Mouse (Mus musculus) left cerebral cortex, adult 2 months (tissue): ENCODE results near the gene Wars2. TPM values are rescaled to one million over a fixed set of nuclear protein-coding genes. Genes with fewer than 3 reads are reported as not detected.

Experiments
- DNase-seq, 2 experiments: peaks; one replicate each; pipeline ENCODE4 v3.0.0; 2021 to 2022; ENCODE audit warnings: low spot score in 2 of 2, mixed read lengths in 1 of 2; ENCODE audit errors: extremely low spot score in 1 of 2
- H3K27ac ChIP-seq: fragments of 200-600 bp; 2 replicates; pipeline ENCODE4 v1.8.1; 2022
- H3K4me3 ChIP-seq: fragments of 200-600 bp; 2 replicates; pipeline ENCODE4 v1.8.1; 2022
- CTCF ChIP-seq: fragments of 200-600 bp; IDR thresholded peaks from 2 replicates; pipeline ENCODE4 v1.8.1; 2022; ENCODE audit warnings: antibody characterized with exemption, mild to moderate bottlenecking, moderate library complexity
- intact Hi-C: fragments of 180-260 bp; cut with DNase I; formaldehyde crosslinking; loops from one replicate; pipeline ENCODE4 v1.15.1; 2025
- long read RNA-seq, 2 experiments: library from polyadenylated mRNA; stranded (forward); transcript quantifications; one replicate each; pipeline ENCODE4 v2.0.0; 2021; ENCODE audit warnings: borderline mapping rate in 2 of 2
- total RNA-seq, 2 experiments: library from RNA; stranded (reverse); gene quantifications; 2 replicates each; pipeline ENCODE4 v1.2.3; 2021

The Wars2 gene
- total RNA-seq: 1 to 10 TPM; 6.5 to 7.3 TPM
- long read RNA-seq, experiment 1, partial matches to known transcripts: 0 of 2 reads
- long read RNA-seq, experiment 1, other reads (novel, unspliced or antisense): 2 of 2 reads
- long read RNA-seq, experiment 2, full-length matches to known transcripts: 3 of 4 reads
- long read RNA-seq, experiment 2, partial matches to known transcripts: 1 of 4 reads
- long read RNA-seq, experiment 2, other reads (novel, unspliced or antisense): 0 of 4 reads

DNA sequence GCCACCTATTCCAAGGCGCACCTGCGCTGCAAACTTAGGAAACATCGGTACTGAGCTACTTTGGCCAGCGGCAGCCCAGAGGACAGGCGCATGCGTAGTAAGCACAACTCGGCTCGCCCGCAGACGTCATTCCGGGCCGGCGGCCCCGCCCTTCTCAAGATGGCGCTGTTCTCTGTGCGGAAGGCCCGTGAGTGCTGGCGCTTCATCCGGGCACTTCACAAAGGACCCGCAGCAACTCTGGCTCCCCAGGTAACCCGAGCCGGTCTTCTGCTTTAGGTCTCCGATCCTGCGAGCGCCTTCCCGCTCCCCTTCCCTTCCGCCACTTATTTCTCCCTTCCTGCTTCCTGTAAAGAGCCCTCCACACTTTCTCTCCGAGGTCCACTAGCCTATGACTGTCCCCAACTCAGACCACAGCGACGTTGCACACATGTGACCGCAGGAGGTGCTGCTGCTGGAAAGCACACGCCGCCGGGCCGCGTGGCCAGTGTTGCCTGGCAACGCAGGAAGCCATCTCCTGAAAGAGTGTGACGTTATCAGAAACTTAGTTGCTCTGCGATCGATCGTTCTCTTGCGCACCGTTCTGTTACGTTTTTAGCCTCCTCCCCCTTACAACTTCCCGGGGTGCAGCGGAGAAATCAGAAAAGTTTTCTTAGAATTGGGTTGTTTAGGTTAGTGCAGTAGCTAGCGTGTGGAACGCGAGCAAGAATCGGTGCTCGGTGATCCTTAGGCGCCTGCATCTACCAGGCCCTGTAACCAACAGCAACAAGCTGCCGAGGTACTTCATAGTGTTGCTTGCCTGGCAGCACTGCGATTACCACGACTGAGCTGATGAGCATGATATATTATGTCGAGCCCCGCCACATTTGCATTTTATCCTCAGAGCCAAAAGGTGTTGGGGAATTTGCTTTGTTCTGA is at the start of gene Wars2:
TSS of gene Wars2 (plus strand) at position 129 of the 915 bp plus-strand sequence.
- no peak; the same call in none of the 2 replicates for TF ChIP-seq CTCF
- intact Hi-C loops: loop anchor here (1.0 kb wide), 1 partner anchor 9 kb away; no protein-coding TSS in a partner anchor
- DNase-seq: peak; percentile 93 to 95
- H3K4me3 ChIP-seq: peak within 1 kb of the TSS; percentile 69
- peak within 1 kb of the TSS; percentile 91 for H3K27ac ChIP-seq

DNA sequence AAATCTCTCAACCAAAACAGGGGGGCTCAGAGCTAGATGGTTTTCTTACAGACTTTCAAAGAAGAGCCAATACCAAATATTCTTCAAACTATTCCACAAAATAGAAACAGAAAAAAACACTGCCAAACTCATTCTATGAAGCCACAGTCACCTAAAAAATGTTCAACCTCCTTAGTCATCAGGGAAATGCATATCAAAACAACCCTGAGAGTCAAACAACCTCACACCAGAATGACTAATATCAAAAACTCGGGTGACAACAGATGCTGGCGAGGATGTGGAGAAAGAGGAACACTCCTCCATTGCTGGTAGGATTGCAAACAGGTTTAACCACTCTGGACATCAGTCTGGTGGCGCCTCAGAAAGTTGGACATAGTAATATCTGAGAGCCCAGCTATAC is 44.1 kb upstream of the Wars2 start:
- no peak for DNase-seq
- H3K4me3 ChIP-seq: no peak overlapping the region
- no peak overlapping the region for H3K27ac ChIP-seq
- intact Hi-C loops: no loop called here
- TF ChIP-seq CTCF: no peak

DNA sequence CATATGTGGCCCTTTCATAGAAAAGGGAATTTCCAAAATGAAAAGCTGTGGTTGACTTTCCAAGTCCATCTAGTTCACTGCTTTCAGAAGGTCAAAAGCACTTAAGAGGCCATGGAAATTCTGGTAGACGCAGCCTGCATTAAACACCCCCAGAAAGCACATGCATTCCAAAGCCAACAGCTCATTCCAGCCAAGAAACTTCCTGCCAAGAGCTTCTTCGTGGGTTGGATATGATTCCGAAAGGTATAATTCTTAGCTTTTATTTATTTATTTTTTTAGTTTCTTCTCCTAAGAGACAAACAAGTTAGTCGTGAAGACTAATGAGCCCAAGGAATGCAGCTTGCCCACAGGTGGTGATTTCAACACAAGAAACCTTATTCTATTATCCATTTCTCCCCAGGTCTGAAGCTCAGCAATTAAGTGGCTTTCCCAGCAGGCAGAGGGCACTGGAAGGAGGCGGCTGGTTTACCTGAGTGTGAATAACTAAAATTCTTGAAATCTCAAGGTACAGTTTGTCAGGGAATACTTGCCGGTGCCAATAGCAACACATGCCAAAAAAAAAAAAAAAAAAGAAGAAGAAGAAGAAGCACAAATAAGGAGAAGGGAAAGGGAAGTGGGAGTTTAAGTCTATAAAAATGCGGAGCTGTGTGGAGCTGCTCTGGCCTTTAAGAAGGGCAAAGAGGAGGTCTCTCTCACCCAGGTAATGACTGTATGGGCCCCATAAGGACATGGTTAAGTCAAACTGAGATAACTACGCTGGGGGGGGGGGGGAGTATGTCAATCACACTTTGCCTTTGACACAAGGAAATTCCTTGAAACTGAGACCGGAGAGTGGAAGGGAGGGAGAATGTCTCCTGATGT is 30.3 kb upstream of the Wars2 start:
- Histone ChIP-seq H3K4me3 (no peak overlapping the region), H3K27ac (no peak overlapping the region)
- TF ChIP-seq CTCF: no peak
- no peak for DNase-seq
- intact Hi-C loops: no loop called here

DNA sequence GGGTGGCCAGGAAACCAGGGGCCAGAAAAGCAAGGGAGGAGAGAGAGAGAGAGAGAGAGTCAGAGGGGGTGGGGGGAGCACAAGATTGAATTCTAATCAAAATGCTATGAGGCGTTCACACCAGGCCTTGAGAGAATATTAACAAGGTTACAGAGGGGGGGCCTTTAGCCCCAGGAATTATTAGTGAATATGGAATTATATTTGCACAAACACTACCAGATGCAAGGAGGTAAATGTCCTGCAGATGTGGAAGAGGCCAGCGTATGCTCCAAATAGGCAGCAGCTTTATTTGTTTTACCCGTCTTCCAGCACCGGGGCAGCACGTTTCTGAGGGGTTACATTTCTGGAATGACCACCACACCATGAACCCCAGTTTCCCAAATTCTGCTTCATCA is 29.7 kb upstream of the Wars2 start:
- Histone ChIP-seq H3K27ac (no peak overlapping the region), H3K4me3 (no peak overlapping the region)
- TF ChIP-seq CTCF: no peak
- intact Hi-C loops: no loop called here
- DNase-seq: no peak

DNA sequence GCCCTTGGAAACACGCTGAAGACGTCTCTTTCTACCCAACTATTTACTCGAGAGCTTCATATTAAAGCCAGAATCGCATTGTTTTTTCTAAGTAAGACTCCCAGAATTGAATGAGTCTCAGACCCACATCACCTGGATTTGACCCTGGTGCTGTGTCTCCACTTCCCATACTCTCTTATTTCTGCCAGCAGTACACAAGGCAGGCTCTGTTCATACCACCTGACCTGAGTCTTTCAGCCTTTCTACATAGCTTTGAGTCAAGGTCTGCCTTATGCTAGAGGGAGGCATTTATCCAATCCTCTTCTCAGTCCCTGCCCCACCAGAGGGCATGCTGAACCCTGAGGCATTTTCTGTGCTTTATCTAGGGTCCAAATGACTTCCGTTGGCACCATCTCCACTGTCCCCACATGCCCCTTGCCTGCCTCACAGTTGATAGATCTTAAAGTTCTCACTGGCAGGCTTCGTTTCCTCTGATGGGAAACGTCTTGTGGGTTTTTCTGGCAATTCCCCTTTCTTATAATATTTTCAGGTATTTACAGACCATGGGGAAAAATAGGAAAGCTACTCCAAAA is 27.5 kb upstream of the Wars2 start:
- intact Hi-C loops: no loop called here

DNA sequence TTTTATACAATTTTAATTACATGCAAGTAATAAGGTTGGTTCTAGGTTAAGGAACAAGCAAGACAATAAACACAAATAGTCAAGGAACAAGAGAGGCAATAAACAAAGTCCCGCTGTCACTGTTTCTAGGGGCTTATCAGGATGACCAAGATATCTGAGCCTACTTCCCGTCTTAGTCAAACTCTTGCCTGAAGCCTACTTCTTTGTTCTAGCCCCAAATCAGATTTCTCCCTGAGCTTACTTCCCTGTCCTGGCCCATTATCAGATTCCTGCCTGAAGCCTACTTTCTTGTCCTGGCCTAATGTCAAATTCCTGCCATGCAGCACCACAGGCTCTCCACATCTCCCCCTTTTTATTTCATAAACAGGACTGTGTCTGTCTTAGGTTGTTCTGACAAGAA is 19.9 kb upstream of the Wars2 start:
- no peak overlapping the region for H3K27ac ChIP-seq
- DNase-seq: no peak
- intact Hi-C loops: no loop called here
- no peak overlapping the region for H3K4me3 ChIP-seq
- no peak for TF ChIP-seq CTCF

More for the DNA sequence above, 27.5 kb upstream of the Wars2 start:
- no peak overlapping the region for H3K27ac ChIP-seq
- no peak for TF ChIP-seq CTCF
- DNase-seq: no peak
- H3K4me3 ChIP-seq: no peak overlapping the region

DNA sequence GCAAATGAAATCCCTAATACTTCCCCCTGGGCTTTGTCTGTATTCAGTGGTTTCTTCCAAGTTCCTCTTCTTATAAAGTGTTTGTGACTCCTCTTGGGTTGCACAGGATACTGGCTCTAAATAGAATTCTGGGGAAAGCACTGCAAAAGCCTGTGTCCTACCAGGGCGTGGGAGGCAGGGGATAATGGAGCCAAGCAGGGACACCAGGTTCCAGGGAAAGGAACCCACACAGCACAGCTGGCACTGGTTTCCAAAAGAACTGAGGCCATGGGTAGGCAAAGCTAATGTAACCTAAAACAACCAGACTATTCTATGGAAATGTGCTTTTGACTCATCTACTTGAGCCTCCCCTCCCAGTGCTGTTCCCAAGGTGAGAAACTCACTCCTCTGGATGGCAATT is 10.3 kb upstream of the Wars2 start:
- no peak for TF ChIP-seq CTCF
- no peak overlapping the region for H3K4me3 ChIP-seq
- DNase-seq: peak in 1 of 2 experiments; percentile 35
- peak overlapping the region; percentile 36; the same call in 1 of the 2 replicates for H3K27ac ChIP-seq
- intact Hi-C loops: no loop called here

DNA sequence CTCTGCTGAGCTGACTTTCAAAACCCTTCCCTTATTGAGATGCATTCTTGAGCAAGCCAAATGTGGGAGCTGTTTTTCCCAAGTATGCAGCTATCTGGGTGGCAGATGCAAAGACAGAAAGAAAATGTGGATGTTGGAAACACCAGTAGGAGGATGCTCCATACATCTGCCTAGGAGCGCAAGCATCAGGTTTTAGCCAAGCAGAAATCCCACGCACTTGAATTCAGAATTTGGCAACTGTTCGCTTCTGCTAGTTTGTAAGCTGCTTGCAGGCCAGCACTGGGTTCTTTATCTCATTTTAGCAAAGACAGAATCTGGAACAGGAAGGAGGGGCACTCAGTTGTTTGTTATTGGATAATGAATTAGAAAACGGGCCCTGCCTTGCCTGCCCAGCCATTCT is 8.9 kb upstream of the Wars2 start:
- TF ChIP-seq CTCF: no peak
- peak overlapping the region; percentile 55; the same call in 1 of the 2 replicates for H3K27ac ChIP-seq
- intact Hi-C loops: loop anchor here (1.0 kb wide), 1 partner anchor 9 kb away; the partner anchor contains the start of gene Wars2
- H3K4me3 ChIP-seq: no peak overlapping the region
- peak; percentile 29 to 38 for DNase-seq

DNA sequence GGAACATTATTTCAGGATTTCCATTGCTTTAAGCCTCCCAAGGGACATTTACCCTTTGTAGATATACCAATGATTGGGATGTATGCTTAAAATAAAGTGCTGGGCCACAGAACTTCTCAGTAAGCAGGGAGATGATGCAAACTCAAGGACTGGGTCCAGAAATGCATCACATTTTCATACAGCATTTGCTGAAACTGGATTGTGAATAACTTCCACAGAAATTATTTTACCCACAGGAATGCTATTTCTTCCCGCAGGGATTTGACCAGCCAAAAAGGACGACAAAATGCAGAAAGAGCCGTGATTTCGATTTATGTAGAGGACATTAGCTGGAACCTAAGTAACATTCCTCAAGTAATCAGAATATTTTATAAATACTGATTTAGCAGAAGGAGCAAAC is 7.0 kb upstream of the Wars2 start:
- Histone ChIP-seq H3K27ac (no peak overlapping the region), H3K4me3 (no peak overlapping the region)
- intact Hi-C loops: no loop called here
- no peak for TF ChIP-seq CTCF
- DNase-seq: no peak

DNA sequence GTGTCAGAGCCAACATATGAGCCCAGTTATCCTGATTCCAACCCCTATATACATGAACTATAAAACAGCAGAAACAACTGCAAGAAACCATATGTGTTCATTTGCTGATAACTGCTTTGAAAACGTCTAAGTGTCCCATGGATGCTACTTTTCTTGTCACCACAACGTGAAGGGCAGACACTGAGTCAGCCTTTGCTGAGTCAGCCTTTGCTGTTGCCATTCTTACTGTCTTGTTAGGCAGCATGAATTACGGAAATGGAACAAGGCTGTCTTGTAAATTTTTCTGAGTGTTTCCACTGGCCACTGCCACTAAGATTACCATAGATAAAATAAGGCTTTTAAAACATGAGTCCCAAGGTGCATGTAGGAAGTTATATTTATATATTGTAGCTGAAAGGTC is 7.0 kb downstream of the Wars2 start:
- DNase-seq: no peak
- TF ChIP-seq CTCF: no peak
- H3K27ac ChIP-seq: no peak overlapping the region
- intact Hi-C loops: no loop called here
- no peak overlapping the region for H3K4me3 ChIP-seq

DNA sequence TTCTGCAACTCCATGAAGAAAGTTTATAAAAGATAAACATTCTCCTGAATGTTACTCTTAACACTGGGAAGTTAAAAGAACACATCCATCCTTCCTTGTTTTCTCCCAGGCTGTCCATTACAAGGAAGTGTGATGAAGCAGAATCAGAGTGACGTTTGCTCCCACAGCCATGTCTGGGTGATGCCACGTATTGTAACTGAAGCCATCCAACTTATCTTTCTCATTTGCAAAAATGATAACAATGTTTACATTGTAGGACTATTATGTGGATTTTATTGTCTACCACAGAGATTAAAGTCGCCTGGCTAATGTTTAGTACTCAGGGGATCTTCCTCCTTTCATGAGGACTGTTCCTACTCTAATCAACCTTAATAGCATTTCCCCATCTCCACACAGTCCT is 8.2 kb downstream of the Wars2 start:
- no peak overlapping the region for H3K27ac ChIP-seq
- no peak overlapping the region for H3K4me3 ChIP-seq
- no peak for DNase-seq
- no peak for TF ChIP-seq CTCF
- intact Hi-C loops: no loop called here
